Mouse (Mus musculus): ENCODE results near the gene Rap1gap2. TPM values are rescaled to one million over a fixed set of nuclear protein-coding genes. Genes with fewer than 3 reads are reported as not detected.

Gene Rap1gap2
- polyA plus RNA-seq, 1 experiment from 2014 or later, result 1.3 TPM

DNA sequence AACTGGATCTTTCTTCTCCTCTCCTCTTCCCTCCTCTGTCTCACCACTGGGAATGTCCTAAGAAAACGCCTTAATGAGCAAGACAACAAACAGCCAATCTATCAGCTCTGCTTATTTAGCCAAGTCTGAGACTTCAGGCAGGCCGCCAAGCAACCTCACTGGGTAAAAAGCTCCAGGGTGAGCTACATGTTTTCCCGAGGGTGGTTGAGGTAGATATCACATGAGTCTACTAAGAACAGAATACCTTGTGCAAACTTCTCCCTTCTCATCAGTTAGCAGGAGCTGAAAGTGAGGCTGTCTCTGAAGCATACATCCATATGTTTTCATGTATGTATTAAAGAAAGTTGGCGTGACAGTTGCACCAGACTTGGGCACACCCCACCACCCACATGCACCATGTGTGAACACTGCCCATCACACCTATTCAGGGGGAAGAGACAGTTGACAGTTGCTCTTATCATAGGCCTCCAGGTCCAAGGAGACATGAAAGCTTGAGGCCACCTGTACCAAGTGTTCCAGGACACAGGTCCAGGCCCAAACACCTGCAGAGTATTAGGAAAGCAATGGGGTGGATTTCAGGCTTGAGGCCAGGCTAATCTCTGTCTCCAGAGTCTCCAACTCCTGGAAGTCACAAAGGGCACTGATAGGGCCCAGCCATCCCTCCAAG is 35.8 kb downstream of the Rap1gap2 start:
- ATAC-seq (replicated peaks; ENCODE audit: low FRiP score) (no peak), DNase-seq (ENCODE audit: low spot score) (no peak)
- no peak overlapping the region for H3K9ac ChIP-seq (ENCODE audit: low read length)
- no peaks in the 10 kb centered on the region for H3K9me3 ChIP-seq (ENCODE audit: control insufficient read depth, low read length)
- no peaks in the 10 kb centered on the region for H3K36me3 ChIP-seq (ENCODE audit: control insufficient read depth, insufficient read depth, low read length)
- H3K27ac ChIP-seq (ENCODE audit: low read depth, low read length), result no peak overlapping the region
- no peak overlapping the region for H3K4me3 ChIP-seq (ENCODE audit: low read depth, low read length)
- no peaks in the 10 kb centered on the region for H3K4me1 ChIP-seq (replicated peaks; ENCODE audit: control insufficient read depth, insufficient read depth, low read length)
- WGBS, result 80% methylated on average over 4 of the region's 4 CpGs
- no peaks in the 10 kb centered on the region for H3K27me3 ChIP-seq (ENCODE audit: control insufficient read depth, insufficient read depth, low read length)
- no peak overlapping the region for H3K4me2 ChIP-seq (ENCODE audit: low read depth, low read length, severe bottlenecking)

DNA sequence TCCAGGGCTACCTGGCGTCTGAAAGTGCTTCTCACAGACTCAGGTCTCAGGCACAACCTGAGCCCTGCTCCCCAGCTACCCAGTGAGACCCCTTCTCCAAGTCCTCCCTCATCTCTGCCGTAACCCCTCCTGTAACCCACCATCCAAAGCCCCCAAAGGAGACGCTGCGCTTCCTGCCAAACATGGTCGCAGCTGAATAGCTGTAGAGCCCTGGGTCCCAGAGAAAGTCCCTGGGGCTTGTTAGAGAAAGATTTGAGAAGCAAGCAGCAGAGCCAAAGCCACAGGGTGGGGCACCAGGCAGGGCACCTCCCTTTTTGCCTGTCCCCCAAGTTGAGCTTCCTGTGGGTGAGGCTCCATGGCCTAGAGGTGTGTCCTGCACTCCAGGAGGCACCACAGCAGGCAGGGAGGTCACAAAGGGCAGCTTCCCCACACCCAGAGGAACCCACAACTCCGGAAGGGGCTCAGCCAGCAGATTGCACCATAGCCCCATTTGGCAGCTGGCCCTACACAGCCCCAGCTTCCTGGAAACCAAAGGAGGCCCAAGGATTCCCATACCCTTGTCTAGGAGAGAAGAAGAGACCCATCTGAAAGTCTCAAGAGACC is 38.2 kb downstream of the Rap1gap2 start:
- Histone ChIP-seq H3K27me3 (ENCODE audit: control insufficient read depth, insufficient read depth, low read length) (no peaks in the 10 kb centered on the region), H3K4me2 (ENCODE audit: low read depth, low read length, severe bottlenecking) (no peak overlapping the region), H3K27ac (ENCODE audit: low read depth, low read length) (no peak overlapping the region), H3K4me1 (replicated peaks; ENCODE audit: control insufficient read depth, insufficient read depth, low read length) (no peaks in the 10 kb centered on the region), H3K4me3 (ENCODE audit: low read depth, low read length) (no peak overlapping the region), H3K36me3 (ENCODE audit: control insufficient read depth, insufficient read depth, low read length) (no peaks in the 10 kb centered on the region), H3K9me3 (ENCODE audit: control insufficient read depth, low read length) (no peaks in the 10 kb centered on the region), H3K9ac (ENCODE audit: low read length) (no peak overlapping the region)
- ATAC-seq (replicated peaks; ENCODE audit: low FRiP score) (no peak), DNase-seq (ENCODE audit: low spot score) (no peak)
- WGBS, result 71% methylated on average over 6 of the region's 6 CpGs

DNA sequence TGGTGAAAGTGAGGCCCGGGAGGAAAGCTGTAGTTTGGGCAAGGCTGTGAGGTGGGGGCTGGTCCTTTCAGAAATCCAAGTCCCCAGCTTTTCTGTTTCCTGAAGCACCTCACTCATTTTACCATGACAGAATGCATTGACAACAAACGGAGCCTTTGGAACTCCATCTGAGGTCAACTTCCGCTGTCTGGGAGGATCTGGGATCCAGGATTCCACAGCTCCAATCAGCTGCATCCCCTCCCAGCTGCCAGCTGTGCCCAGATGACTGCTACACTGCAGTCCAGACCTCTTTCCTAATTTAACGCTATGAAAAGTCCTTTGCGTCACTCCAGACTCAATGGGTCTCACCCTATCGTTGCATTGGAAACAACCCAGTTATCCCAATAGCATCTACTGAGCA is 41.0 kb downstream of the Rap1gap2 start:
- Histone ChIP-seq H3K4me2 (ENCODE audit: low read depth, low read length, severe bottlenecking) (no peak overlapping the region), H3K4me1 (replicated peaks; ENCODE audit: control insufficient read depth, insufficient read depth, low read length) (no peaks in the 10 kb centered on the region), H3K27ac (ENCODE audit: low read depth, low read length) (no peak overlapping the region), H3K4me3 (ENCODE audit: low read depth, low read length) (no peak overlapping the region), H3K9me3 (ENCODE audit: control insufficient read depth, low read length) (no peaks in the 10 kb centered on the region), H3K9ac (ENCODE audit: low read length) (no peak overlapping the region), H3K36me3 (ENCODE audit: control insufficient read depth, insufficient read depth, low read length) (no peaks in the 10 kb centered on the region), H3K27me3 (ENCODE audit: control insufficient read depth, insufficient read depth, low read length) (no peaks in the 10 kb centered on the region)
- DNase-seq (ENCODE audit: low spot score) (no peak), ATAC-seq (replicated peaks; ENCODE audit: low FRiP score) (no peak)
- WGBS, result 79% methylated on average over 6 of the region's 6 CpGs

DNA sequence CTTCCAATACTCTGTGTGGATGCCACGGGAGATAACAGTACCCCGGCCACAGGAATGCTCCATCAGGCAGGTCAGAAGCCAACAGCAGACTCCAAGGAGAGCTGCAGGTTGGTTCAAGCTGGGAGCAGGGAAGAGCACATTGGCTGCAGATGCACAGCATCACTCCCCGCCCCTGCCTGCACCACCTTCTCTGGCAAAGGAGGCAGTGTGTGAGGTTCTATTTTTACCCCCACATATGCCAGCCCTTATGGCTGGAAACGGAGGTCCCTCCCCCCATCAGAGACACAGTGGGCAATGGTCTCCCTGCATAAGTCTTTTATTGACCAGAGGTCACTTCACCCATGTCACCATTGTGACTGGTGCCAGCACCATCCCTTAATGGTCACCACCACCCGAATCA is 42.3 kb downstream of the Rap1gap2 start:
- Histone ChIP-seq H3K27ac (ENCODE audit: low read depth, low read length) (no peak overlapping the region), H3K27me3 (ENCODE audit: control insufficient read depth, insufficient read depth, low read length) (no peaks in the 10 kb centered on the region), H3K4me1 (replicated peaks; ENCODE audit: control insufficient read depth, insufficient read depth, low read length) (no peaks in the 10 kb centered on the region), H3K9me3 (ENCODE audit: control insufficient read depth, low read length) (no peaks in the 10 kb centered on the region), H3K4me3 (ENCODE audit: low read depth, low read length) (no peak overlapping the region), H3K4me2 (ENCODE audit: low read depth, low read length, severe bottlenecking) (no peak overlapping the region), H3K36me3 (ENCODE audit: control insufficient read depth, insufficient read depth, low read length) (no peaks in the 10 kb centered on the region), H3K9ac (ENCODE audit: low read length) (no peak overlapping the region)
- 91% methylated on average over 5 of the region's 5 CpGs for WGBS
- DNase-seq (ENCODE audit: low spot score) (no peak), ATAC-seq (replicated peaks; ENCODE audit: low FRiP score) (no peak)

DNA sequence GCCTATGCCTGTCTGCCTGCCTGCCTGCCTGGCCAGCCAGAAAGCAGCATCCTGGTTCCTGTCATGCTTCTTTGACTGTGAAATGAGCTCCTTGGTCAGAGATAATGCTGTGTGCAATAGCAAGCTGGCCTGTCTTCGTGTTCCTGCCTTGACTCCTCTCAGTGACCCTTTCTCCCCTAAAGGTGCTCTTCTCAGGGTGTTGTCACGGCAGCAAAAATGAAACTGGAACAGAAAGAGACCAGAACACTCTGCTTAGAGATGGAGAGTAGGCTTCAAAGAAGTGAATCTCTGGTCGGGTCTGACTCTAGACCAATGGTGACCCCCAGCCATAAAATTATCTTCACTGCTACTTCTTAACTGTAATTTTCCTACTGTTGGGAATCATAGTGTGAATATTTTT is 42.7 kb downstream of the Rap1gap2 start:
- Histone ChIP-seq H3K4me3 (ENCODE audit: low read depth, low read length) (no peak overlapping the region), H3K4me1 (replicated peaks; ENCODE audit: control insufficient read depth, insufficient read depth, low read length) (no peaks in the 10 kb centered on the region), H3K9me3 (ENCODE audit: control insufficient read depth, low read length) (no peaks in the 10 kb centered on the region), H3K36me3 (ENCODE audit: control insufficient read depth, insufficient read depth, low read length) (no peaks in the 10 kb centered on the region), H3K9ac (ENCODE audit: low read length) (no peak overlapping the region), H3K27me3 (ENCODE audit: control insufficient read depth, insufficient read depth, low read length) (no peaks in the 10 kb centered on the region), H3K4me2 (ENCODE audit: low read depth, low read length, severe bottlenecking) (no peak overlapping the region), H3K27ac (ENCODE audit: low read depth, low read length) (no peak overlapping the region)
- DNase-seq (ENCODE audit: low spot score) (no peak), ATAC-seq (replicated peaks; ENCODE audit: low FRiP score) (no peak)
- WGBS, result 81% methylated on average over 3 of the region's 3 CpGs

DNA sequence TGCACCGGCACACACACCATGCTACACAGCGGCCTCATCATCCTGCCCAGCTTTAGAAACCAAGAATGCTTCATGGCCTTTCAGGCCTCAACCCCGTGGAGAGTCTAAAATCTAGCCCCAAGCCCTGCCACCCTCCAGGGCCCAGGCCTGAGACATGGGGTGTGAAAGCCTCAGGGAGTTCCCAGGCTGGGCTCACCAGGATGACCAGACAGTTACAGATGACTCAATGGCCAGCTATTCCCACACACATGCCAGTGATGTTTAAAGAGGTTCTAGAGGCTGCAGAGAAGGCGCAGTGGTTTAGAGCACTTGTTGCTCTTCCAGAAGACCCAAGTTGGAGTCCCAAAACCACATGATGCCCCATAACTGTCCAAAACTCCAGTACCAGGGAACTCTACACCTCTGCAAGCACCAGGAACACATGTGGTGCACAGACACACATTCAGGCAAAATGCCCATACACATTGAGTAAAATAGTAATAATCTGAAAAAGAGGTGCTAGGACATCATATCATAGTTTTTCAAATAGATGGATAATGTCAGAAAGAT is 44.3 kb downstream of the Rap1gap2 start:
- no peak overlapping the region for H3K4me3 ChIP-seq (ENCODE audit: low read depth, low read length)
- no peak overlapping the region for H3K27ac ChIP-seq (ENCODE audit: low read depth, low read length)
- ATAC-seq (replicated peaks; ENCODE audit: low FRiP score) (no peak), DNase-seq (ENCODE audit: low spot score) (no peak)
- no peaks in the 10 kb centered on the region for H3K36me3 ChIP-seq (ENCODE audit: control insufficient read depth, insufficient read depth, low read length)
- no peak overlapping the region for H3K4me2 ChIP-seq (ENCODE audit: low read depth, low read length, severe bottlenecking)
- no peak overlapping the region for H3K9ac ChIP-seq (ENCODE audit: low read length)
- no peaks in the 10 kb centered on the region for H3K9me3 ChIP-seq (ENCODE audit: control insufficient read depth, low read length)
- H3K27me3 ChIP-seq (ENCODE audit: control insufficient read depth, insufficient read depth, low read length), result no peaks in the 10 kb centered on the region
- H3K4me1 ChIP-seq (replicated peaks; ENCODE audit: control insufficient read depth, insufficient read depth, low read length), result no peaks in the 10 kb centered on the region
- WGBS, result 86% methylated on average over 4 of the region's 4 CpGs

DNA sequence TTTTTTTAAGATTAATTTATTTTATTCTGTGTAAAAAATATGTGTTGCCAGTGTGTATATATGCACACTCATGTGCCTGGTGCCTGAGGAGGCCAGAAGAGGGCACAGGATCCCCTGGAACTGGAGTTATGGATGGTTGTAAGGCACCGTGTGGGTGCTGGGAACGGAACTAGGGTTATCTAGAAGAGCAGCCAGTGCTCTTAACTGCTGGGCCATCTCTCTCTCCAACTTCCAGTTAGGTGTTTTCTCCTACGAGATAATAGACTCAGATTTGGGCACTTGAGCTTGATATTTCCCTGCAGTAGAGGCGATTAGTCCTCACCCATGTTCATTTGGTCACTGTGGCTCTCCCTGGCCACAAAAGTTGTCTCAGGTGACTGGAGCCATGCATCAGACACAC is 49.3 kb downstream of the Rap1gap2 start:
- ATAC-seq (replicated peaks; ENCODE audit: low FRiP score) (no peak), DNase-seq (ENCODE audit: low spot score) (no peak)
- H3K9ac ChIP-seq (ENCODE audit: low read length), result no peak overlapping the region
- H3K4me3 ChIP-seq (ENCODE audit: low read depth, low read length), result no peak overlapping the region
- no peaks in the 10 kb centered on the region for H3K4me1 ChIP-seq (replicated peaks; ENCODE audit: control insufficient read depth, insufficient read depth, low read length)
- H3K27me3 ChIP-seq (ENCODE audit: control insufficient read depth, insufficient read depth, low read length), result no peaks in the 10 kb centered on the region
- 94% methylated on average over 4 of the region's 4 CpGs for WGBS
- H3K4me2 ChIP-seq (ENCODE audit: low read depth, low read length, severe bottlenecking), result no peak overlapping the region
- no peak overlapping the region for H3K27ac ChIP-seq (ENCODE audit: low read depth, low read length)
- H3K36me3 ChIP-seq (ENCODE audit: control insufficient read depth, insufficient read depth, low read length), result no peaks in the 10 kb centered on the region
- H3K9me3 ChIP-seq (ENCODE audit: control insufficient read depth, low read length), result no peaks in the 10 kb centered on the region

DNA sequence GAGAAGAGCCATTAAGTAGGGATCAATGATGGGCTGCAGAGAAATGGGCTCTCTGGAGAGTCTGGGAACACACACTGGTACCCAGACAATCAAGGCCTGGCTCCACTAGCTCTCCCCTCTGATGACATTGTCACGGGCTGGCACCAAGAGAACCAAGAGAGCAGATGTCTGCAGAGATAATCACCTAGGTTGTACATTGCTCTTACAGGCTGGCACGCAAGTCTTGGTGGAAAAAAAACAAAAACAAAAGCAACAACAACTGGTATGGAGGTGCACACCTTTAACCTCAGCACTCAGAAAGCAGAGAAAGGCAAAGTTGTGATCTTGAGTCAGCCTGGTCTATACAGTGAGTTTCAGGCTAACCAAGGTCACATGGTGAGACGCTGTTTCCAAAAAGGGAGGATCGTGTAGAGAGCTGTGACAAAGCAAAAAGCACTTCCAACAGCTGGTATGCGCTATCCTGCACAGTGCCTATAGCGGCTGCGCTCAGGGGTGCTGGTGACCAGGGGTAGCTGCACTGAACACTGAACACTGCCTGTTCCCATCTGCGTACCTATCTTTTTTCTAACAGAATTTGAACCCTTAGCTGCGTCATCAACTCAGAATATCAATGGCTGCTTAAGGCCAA is 50.0 kb downstream of the Rap1gap2 start:
- H3K4me1 ChIP-seq (replicated peaks; ENCODE audit: control insufficient read depth, insufficient read depth, low read length), result peaks cover 5% of the 10 kb centered on the region; the same call in 1 of the 2 replicates
- no peak overlapping the region for H3K9ac ChIP-seq (ENCODE audit: low read length)
- 88% methylated on average over 9 of the region's 9 CpGs for WGBS
- no peak overlapping the region for H3K27ac ChIP-seq (ENCODE audit: low read depth, low read length)
- DNase-seq (ENCODE audit: low spot score) (no peak), ATAC-seq (replicated peaks; ENCODE audit: low FRiP score) (no peak)
- H3K36me3 ChIP-seq (ENCODE audit: control insufficient read depth, insufficient read depth, low read length), result no peaks in the 10 kb centered on the region
- H3K4me2 ChIP-seq (ENCODE audit: low read depth, low read length, severe bottlenecking), result no peak overlapping the region
- no peak overlapping the region for H3K4me3 ChIP-seq (ENCODE audit: low read depth, low read length)
- no peaks in the 10 kb centered on the region for H3K9me3 ChIP-seq (ENCODE audit: control insufficient read depth, low read length)
- no peaks in the 10 kb centered on the region for H3K27me3 ChIP-seq (ENCODE audit: control insufficient read depth, insufficient read depth, low read length)

Data from forebrain, embryonic 11.5 days (tissue).